Mouse (Mus musculus): ENCODE results near the gene Lrrn4cl. TPM values are rescaled to one million over a fixed set of nuclear protein-coding genes. Genes with fewer than 3 reads are reported as not detected.
A peak's percentile ranks its signal among the peaks of the same experiment; 100 is the strongest.

Lrrn4cl gene
- polyA plus RNA-seq, 1 experiment from 2014 or later: 0.23 TPM

- peak; percentile 61 for ATAC-seq
- peaks cover 13% of the 10 kb centered on the region for H3K4me1 ChIP-seq (replicated peaks)
- H3K9me3 ChIP-seq: no peaks in the 10 kb centered on the region
- peak overlapping the region; percentile 93 for H3K9ac ChIP-seq (replicated peaks)
- 65% methylated on average over 9 of the region's 9 CpGs for WGBS
- peak overlapping the region; percentile 86 for H3K4me3 ChIP-seq (replicated peaks)
- H3K27ac ChIP-seq: peak overlapping the region; percentile 75
- peaks cover 29% of the 10 kb centered on the region for H3K36me3 ChIP-seq
- peak overlapping the region; percentile 86 for H3K4me2 ChIP-seq (replicated peaks)
- no peaks in the 10 kb centered on the region for H3K27me3 ChIP-seq
Measured at GRCm38 (mm10) chr19:8870838-8871237, 20.3 kb downstream of the Lrrn4cl start.

DNA sequence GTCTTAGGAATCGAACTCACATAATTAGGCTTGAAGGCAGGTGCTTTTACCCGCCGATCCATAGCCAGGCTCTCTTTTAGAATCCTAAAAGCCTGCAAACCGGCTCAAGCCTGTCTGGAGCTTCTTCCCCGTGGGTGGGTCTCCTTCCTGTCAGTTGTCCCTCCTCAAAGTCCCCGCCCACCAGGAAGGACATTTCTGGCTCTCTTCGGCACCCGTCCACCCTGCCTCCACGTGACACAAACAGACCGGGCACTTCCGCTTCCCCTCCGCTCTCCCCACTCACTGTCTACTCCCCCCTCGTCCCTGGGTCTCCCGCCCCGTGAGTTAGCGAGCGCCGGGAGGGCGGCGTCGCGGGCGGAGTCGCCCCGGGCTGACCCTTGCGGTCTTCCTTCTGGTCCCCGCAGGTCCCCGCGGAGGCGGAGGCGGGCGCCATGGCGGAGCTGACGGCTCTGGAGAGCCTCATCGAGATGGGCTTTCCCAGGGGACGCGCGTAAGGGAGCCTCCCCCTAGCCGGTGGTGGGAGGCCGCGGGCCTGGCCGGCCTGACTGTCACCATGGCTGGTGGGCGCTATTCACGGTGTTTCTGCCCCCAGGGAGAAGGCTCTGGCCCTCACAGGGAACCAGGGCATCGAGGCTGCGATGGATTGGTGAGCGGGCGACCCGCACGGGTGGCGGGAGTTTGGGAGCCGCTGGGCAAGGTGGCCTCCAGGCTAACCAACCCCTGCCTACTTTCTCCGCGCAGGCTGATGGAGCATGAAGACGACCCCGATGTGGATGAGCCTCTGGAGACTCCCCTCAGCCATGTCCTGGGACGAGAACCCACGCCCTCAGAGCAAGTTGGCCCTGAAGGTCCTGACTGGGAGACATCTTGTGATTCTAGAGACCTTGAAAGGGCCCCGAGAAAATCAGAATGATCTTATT lies 21.0 kb downstream of the Lrrn4cl start, which contains the start of gene Ubxn1:
Ubxn1 (plus strand) TSS at position 230 of the 920 bp plus-strand sequence.
- WGBS: under 1% methylated on average over 59 of the region's 59 CpGs
- ATAC-seq: peak; percentile 97
- peaks cover 36% of the 10 kb centered on the region for H3K36me3 ChIP-seq
- peak within 1 kb of the TSS; percentile 93 for H3K9ac ChIP-seq (replicated peaks)
- peak within 1 kb of the TSS; percentile 86 for H3K4me2 ChIP-seq (replicated peaks)
- no peaks in the 10 kb centered on the region for H3K27me3 ChIP-seq
- no peaks in the 10 kb centered on the region for H3K9me3 ChIP-seq
- H3K4me1 ChIP-seq (replicated peaks): peaks cover 13% of the 10 kb centered on the region
- H3K27ac ChIP-seq: peak within 1 kb of the TSS; percentile 76
- H3K4me3 ChIP-seq (replicated peaks): peak within 1 kb of the TSS; percentile 86

DNA sequence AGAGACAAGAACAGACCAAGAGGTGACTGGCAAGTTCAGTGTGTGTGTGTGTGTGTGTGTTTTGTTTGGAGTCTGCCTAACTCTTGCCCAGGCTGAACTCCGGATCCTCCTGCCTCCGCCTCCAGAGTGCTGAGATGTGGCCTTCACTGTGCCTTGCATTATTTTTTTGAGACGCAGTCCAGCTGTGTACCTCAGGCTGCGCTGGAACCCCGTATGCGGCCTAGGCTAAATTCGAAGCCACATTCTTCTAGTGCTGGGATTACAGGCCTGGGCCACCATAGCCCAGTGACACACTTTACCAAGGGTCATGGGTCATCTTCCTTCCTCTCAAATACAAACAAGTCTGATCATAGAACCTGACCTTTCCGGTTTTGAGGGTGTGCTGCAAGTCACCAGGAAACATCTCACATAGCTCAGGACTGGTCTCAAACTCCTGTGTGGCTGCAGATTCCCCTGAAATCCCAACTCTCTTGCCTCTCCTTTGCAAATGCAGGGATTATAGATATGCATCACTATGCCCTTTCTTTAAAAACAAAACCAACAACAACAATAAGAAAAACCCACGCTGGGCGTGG lies 21.8 kb downstream of the Lrrn4cl start:
- peaks cover 13% of the 10 kb centered on the region for H3K4me1 ChIP-seq (replicated peaks)
- H3K9ac ChIP-seq (replicated peaks): peak overlapping the region; percentile 93
- no peak for ATAC-seq
- H3K9me3 ChIP-seq: no peaks in the 10 kb centered on the region
- WGBS: 81% methylated on average over 10 of the region's 10 CpGs
- H3K36me3 ChIP-seq: peaks cover 44% of the 10 kb centered on the region
- no peak overlapping the region for H3K27ac ChIP-seq
- no peaks in the 10 kb centered on the region for H3K27me3 ChIP-seq
- peak overlapping the region; percentile 86 for H3K4me2 ChIP-seq (replicated peaks)
- peak overlapping the region; percentile 86 for H3K4me3 ChIP-seq (replicated peaks)

DNA sequence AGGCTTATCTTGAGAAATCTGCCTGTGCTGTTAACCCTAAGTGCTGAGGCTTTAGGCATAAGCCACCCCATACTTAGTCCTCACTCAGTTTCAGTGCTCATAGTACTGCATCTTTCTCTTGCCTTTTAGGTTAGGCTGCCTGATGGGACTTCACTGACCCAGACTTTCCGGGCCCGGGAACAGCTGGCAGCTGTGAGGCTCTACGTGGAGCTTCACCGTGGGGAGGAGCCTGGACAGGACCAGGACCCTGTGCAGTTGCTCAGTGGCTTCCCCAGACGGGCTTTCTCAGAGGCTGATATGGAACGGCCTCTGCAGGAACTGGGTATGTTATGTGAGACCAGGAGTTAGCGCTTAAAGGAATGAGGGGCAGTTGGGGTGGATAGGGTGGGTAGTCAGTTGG lies 24.5 kb downstream of the Lrrn4cl start:
- Histone ChIP-seq H3K27ac (no peak overlapping the region), H3K36me3 (peaks cover 49% of the 10 kb centered on the region), H3K4me3 (replicated peaks) (no peak overlapping the region), H3K9me3 (no peaks in the 10 kb centered on the region), H3K4me1 (replicated peaks) (peaks cover 23% of the 10 kb centered on the region), H3K4me2 (replicated peaks) (no peak overlapping the region), H3K9ac (replicated peaks) (no peak overlapping the region), H3K27me3 (no peaks in the 10 kb centered on the region)
- ATAC-seq: no peak
- 91% methylated on average over 7 of the region's 7 CpGs for WGBS

- Histone ChIP-seq H3K4me3 (replicated peaks) (peak within 1 kb of the TSS; percentile 72), H3K4me1 (replicated peaks) (peaks cover 15% of the 10 kb centered on the region), H3K4me2 (replicated peaks) (peak within 1 kb of the TSS; percentile 86), H3K9me3 (no peaks in the 10 kb centered on the region), H3K36me3 (peaks cover 23% of the 10 kb centered on the region), H3K27ac (peak within 1 kb of the TSS; percentile 84), H3K27me3 (no peaks in the 10 kb centered on the region), H3K9ac (replicated peaks) (peak within 1 kb of the TSS; percentile 87)
- under 1% methylated on average over 42 of the region's 42 CpGs for WGBS
- ATAC-seq: peak; percentile 98
Measured at GRCm38 (mm10) chr19:8880311-8881033, 29.9 kb downstream of the Lrrn4cl start, which contains the start of gene Uqcc3. Gene Uqcc3, minus strand, starts transcription at chr19:8880923.

DNA sequence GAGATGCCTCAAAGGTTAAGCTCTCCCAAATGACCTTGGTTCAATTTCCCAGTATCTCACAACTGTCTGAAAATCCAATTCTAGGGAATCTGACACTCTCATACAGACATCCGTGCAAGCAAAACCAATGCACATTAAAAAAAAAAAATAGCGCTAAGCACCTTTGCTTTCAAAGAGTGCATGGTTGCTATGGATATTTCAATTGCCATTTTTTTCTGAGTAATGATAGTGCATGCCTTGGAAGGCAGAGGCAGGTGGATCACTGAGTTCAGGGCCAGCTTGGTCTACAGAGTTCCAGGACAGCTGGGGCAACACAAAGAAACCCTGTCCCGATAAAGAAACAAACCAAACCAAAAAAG lies 30.4 kb downstream of the Lrrn4cl start:
- no peaks in the 10 kb centered on the region for H3K27me3 ChIP-seq
- H3K4me2 ChIP-seq (replicated peaks): peak overlapping the region; percentile 86
- H3K4me3 ChIP-seq (replicated peaks): peak overlapping the region; percentile 72
- H3K27ac ChIP-seq: peak overlapping the region; percentile 84
- 16% methylated on average over 3 of the region's 3 CpGs for WGBS
- no peaks in the 10 kb centered on the region for H3K9me3 ChIP-seq
- peak; percentile 16; the same call in 1 of the 2 replicates for ATAC-seq
- peaks cover 18% of the 10 kb centered on the region for H3K36me3 ChIP-seq
- peak overlapping the region; percentile 87 for H3K9ac ChIP-seq (replicated peaks)
- peaks cover 15% of the 10 kb centered on the region for H3K4me1 ChIP-seq (replicated peaks)

DNA sequence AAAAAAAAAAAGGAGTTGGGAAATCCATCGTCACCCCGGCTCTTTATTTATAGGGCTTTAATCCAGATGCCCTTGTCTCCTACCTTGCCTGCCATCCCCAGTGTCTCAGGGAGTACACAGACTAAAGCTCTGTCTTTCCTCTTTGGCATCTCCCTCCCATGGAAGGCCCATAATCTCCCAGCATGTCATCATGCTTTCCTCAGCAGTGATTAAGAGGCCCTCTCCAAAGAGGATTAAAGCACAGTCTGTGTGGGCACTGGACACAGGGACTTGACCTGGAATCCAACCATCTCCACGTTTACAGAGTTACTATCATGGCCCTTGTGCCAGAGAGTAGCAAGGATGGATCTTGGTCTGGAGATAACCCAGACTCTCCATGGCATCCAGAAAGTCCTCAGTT lies 33.0 kb downstream of the Lrrn4cl start, which contains the start of the genes Lbhd1 and Gm49403:
Lbhd1 (plus strand) TSS at position 117 of the 400 bp plus-strand sequence.
Gm49403 (plus strand) TSS at position 315 of the 400 bp plus-strand sequence.
- H3K4me3 ChIP-seq (replicated peaks): no peak within 1 kb of the TSS
- 65% methylated on average over 3 of the region's 3 CpGs for WGBS
- no peaks in the 10 kb centered on the region for H3K9me3 ChIP-seq
- no peaks in the 10 kb centered on the region for H3K27me3 ChIP-seq
- H3K36me3 ChIP-seq: no peaks in the 10 kb centered on the region
- H3K4me1 ChIP-seq (replicated peaks): peaks cover 24% of the 10 kb centered on the region
- H3K9ac ChIP-seq (replicated peaks): no peak within 1 kb of the TSS; the same call in 1 of the 2 replicates
- H3K4me2 ChIP-seq (replicated peaks): no peak within 1 kb of the TSS
- ATAC-seq: no peak
- H3K27ac ChIP-seq: no peak within 1 kb of the TSS

- no peaks in the 10 kb centered on the region for H3K9me3 ChIP-seq
- H3K27ac ChIP-seq: no peak overlapping the region
- no peaks in the 10 kb centered on the region for H3K27me3 ChIP-seq
- H3K4me2 ChIP-seq (replicated peaks): peak overlapping the region; percentile 82; the same call in 1 of the 2 replicates
- H3K36me3 ChIP-seq: peaks cover 9% of the 10 kb centered on the region; the same call in 1 of the 2 replicates
- H3K4me3 ChIP-seq (replicated peaks): no peak overlapping the region
- peaks cover 17% of the 10 kb centered on the region for H3K4me1 ChIP-seq (replicated peaks)
- ATAC-seq: no peak
- 0 out of 2 replicates have a peak overlapping the region, but pooled peaks have one; percentile 73 for H3K9ac ChIP-seq (replicated peaks)
- WGBS: 39% methylated on average over 1 of the region's 1 CpGs
Measured at GRCm38 (mm10) chr19:8886916-8887584, 36.5 kb downstream of the Lrrn4cl start.

- Histone ChIP-seq H3K4me2 (replicated peaks) (peak overlapping the region; percentile 82), H3K36me3 (peaks cover 9% of the 10 kb centered on the region; the same call in 1 of the 2 replicates), H3K9me3 (no peaks in the 10 kb centered on the region), H3K4me1 (replicated peaks) (peaks cover 21% of the 10 kb centered on the region), H3K27ac (peak overlapping the region; percentile 77), H3K9ac (replicated peaks) (peak overlapping the region; percentile 73), H3K4me3 (replicated peaks) (peak overlapping the region; percentile 68), H3K27me3 (no peaks in the 10 kb centered on the region)
- WGBS: 17% methylated on average over 19 of the region's 19 CpGs
- no peak for ATAC-seq
Measured at GRCm38 (mm10) chr19:8887585-8888463, 37.3 kb downstream of the Lrrn4cl start.

DNA sequence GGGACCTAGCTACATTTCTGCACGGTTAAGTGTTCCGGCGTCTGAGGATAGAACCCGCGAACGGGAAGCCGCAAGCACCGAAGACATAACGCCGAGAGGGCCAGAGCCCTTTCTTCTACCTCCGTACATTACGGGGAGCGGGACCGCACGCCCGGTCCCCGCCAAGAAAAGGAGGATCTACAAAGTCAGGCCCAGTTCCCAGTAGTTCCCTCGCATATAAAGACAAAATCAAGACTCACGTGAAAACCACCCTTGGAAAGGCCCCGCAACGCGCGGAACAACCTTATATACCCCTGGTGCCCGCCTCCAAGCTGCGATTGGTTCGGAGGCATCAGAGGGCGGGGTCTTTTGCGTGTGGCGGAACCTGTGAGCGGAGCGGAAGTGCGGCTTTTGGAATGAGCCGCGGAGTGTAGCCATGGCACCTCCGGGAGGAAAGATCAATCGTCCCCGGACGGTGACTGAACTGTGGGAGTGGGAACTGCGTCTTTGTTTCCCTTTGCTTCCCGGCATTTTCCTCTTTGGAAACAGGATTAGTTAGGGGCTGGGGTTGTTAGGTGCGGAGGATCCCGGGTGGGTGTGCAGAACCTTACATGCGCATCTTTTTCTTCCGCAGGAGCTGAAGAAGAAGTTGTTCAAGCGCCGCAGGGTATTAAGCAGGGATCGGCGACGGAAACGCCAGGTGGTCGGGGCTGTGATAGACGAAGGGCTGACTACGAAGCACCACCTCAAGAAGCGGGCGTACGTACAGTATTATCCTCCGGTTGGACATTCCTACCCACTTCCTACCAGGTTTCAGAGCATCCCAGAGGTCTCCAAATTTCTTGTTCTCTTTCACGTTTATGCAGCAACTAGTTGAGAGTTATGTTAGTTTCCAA lies 38.2 kb downstream of the Lrrn4cl start, which contains the start of the genes 1810009A15Rik and Gm49416:
1810009A15Rik (plus strand) TSS at position 343 of the 875 bp plus-strand sequence.
Gm49416 (plus strand) TSS at position 416 of the 875 bp plus-strand sequence.
- Histone ChIP-seq H3K4me3 (replicated peaks) (peak within 1 kb of the TSS; percentile 68), H3K9ac (replicated peaks) (peak within 1 kb of the TSS; percentile 77), H3K36me3 (peaks cover 9% of the 10 kb centered on the region; the same call in 1 of the 2 replicates), H3K27me3 (no peaks in the 10 kb centered on the region), H3K4me2 (replicated peaks) (peak within 1 kb of the TSS; percentile 82), H3K27ac (peak within 1 kb of the TSS; percentile 85), H3K4me1 (replicated peaks) (peaks cover 27% of the 10 kb centered on the region), H3K9me3 (no peaks in the 10 kb centered on the region)
- peak; percentile 97 for ATAC-seq
- WGBS: under 1% methylated on average over 58 of the region's 58 CpGs

Data from midbrain, embryonic 13.5 days (tissue).